Mouse (Mus musculus) kidney, adult 2 months (tissue): ENCODE results near the gene Clcn2.

Experiments used
- CTCF ChIP-seq: fragments of 200-500 bp; conservative IDR thresholded peaks from 2 replicates; pipeline ENCODE4 v1.5.1; 2011; ENCODE audit warnings: low read depth, mild to moderate bottlenecking, control low read depth, low read length, moderate library complexity, mixed read lengths; ENCODE audit not compliant: insufficient read depth, insufficient read length
- POLR2A ChIP-seq: fragments of 200-500 bp; IDR thresholded peaks from one replicate; pipeline ENCODE4 v1.6.1; 2011; ENCODE audit warnings: low read depth, low read length, control low read depth

GRCm38 (mm10) chr16:20725321-20725720 lies 7.8 kb upstream of the Clcn2 start:
- TF ChIP-seq CTCF: no peak
- no peak for TF ChIP-seq POLR2A
